Mouse (Mus musculus) c-Kit-positive CD71-positive TER-119-positive erythroid progenitor cells, embryonic 14.5 days (primary cell): Measurements from ENCODE around the gene Nlrc4.
A peak's percentile ranks its signal among the peaks of the same experiment; 100 is the strongest.

Experiments used
- DNase-seq: peaks from one replicate; pipeline ENCODE4 v3.0.0-alpha.2; 2013; ENCODE audit warnings: low spot score

The Nlrc4 gene

GRCm38 (mm10) chr17:74430074-74430473 lies 28.9 kb downstream of the Nlrc4 start:
- no peak for DNase-seq

DNA sequence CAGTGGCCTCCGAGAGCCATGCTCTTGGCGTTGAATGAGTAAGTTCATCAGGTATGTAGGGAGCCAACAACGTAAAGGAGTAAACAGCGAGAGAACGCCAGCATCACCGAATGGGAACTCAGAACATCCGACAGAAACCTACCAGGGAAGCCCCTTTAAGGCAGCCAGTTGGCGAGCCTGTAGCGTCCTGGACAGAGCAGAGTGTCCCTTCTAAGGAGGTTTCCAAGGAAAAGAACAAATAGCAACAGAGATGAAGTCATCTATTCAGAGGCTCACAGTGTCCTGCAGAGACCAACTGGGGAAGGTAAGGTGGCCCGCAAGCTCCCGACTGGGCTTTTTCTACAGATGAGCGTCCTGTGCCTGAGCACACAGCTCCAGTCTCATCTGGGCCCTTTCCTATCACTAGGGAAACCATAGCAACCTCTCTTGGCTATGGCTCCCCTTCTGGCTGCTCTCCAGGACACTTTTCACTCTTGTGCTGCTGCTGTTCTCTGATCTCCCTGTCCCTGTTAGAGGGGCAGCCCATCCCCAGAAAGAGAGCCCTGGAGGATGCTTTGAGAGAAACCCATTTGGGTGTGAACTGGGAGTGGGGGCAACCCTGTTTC lies 34.4 kb downstream of the Nlrc4 start:
- no peak for DNase-seq

DNA sequence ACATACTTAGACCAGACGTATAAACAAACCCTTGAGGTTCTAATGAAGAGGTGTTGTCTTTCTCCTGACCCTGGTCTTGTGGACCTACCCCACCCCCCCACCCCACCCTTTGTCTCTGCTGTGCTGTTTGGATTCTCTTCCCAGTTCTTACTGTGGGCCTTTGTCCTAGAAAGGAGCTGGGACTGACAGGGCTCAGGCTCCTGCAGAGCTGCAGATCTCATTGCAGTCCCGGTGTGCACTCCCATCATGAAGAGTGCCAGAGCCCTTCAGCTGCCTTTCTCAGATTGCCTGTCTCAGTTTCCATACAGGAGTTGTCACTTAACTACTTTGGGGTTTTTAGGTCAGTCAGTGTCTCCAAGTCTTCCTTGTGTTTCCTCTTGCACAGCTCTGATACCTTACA lies 38.3 kb downstream of the Nlrc4 start:
- DNase-seq, result no peak

DNA sequence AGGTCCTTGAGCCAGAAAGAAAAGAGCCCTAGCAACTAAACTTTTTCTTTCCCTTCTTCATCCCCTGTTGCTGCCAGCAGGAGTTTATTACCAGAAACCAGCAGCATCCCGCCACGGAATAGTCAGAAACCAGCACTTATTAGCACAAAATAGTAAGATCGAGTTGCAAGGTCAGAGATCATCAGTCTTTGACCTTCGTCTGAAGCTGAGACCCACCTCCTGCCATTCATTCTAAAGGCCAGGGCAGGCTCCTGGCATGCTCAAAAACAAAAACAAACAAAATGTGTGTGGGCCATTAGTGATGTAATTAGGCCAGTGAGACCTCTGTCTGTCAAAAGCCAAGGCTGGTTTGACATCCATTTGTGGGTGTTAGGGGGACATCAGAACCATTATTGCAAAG lies 40.8 kb downstream of the Nlrc4 start:
- no peak for DNase-seq

GRCm38 (mm10) chr17:74416841-74417360 lies 42.0 kb downstream of the Nlrc4 start:
- DNase-seq, result no peak

GRCm38 (mm10) chr17:74414671-74415070 lies 44.3 kb downstream of the Nlrc4 start:
- no peak for DNase-seq

DNA sequence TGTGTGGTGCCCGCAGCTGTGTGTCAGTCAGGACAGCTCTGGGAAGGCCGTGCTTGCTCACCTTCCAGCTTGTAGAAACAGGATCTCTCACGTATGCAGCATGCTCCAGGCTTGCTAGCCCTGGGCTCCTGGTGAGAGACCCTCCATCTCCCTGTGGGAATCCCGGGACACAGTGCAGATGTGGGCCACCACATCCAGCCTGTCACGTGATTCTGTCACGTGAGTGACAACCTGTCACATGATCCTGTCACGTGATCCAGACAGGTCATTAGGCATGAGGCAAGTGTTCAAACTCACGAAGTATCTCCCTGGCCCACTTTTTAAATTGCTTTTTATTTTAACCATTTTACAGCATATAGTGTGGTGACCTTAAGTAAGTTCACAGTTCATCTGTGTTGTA lies 45.6 kb downstream of the Nlrc4 start:
- no peak for DNase-seq

GRCm38 (mm10) chr17:74409722-74410121 lies 49.2 kb downstream of the Nlrc4 start:
- no peak for DNase-seq

DNA sequence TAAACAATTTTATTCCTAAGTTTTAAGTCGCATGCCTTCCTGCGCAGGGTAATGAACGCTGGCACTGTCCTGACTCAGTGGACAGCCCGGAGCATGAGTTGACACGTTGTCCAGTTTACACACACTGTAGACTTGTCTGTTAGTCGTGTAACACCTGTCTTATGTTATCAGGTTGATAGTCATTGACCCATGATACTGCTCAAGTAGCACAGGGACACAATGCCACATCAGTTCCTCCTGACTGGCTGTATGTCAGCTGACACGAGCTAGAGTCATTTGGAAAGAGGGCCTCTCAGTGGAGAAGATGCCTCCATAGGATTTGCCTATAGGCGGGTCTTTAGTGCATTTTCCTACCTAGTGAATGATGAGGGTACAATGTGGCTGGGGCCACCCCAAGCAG lies 52.5 kb downstream of the Nlrc4 start:
- no peak for DNase-seq

GRCm38 (mm10) chr17:74402486-74403222 lies 56.3 kb downstream of the Nlrc4 start:
- DNase-seq, result no peak

- no peak for DNase-seq
These were observed 61.8 kb downstream of the Nlrc4 start for GRCm38 (mm10) chr17:74397173-74397572.

DNA sequence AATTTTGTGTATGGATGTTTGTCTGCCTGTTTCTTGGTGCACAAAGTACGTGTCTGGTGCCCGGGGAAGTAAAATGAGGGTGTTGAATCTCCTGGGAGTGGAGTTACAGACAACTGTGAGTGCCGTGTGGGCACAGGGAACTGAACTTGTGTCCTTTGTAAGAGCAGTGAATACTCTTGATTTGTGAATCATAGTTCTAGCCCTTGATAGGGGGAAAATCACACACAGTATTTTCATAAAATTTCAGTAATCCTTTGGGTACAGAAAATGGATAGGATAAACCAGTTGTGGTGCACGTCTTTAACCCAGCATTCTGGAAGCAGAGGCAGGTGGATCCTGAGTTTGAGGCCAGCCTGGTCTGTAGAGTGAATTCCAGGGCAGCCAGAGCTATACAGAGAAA lies 62.2 kb downstream of the Nlrc4 start:
- no peak for DNase-seq

DNA sequence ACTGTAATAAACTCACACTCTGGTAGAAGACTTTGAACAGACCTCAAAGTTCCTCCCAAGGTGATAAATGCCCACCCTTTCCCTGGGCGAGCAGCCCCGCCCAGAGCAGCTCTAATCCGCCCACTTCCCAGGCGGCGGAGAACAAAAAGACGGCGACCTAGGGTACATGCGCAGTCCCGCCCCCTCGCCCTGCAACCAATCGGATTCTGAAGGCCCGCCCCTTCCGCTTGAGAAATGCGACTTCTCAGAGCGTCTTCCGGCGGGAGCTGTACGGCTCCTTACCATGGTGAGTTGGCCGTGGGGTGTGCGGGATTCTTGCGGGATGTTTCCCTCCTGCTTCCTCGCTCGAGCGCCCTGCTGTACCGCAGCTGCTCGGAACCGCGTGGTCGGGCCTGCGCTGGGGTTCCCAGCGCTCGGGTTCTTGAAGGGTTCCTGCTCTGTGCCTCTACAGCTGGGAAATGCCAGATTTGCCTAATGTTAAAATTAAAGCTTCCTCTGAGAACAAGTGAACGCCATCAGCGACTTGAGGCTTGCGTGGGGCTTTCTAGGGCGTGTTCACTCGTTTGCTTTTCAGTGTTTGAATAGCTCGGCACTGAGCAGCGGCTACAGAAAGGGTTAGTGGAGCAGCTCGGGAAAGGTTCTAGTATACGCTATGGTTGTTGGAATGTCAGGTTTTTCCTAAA lies 63.4 kb downstream of the Nlrc4 start, which contains the start of gene Slc30a6:
Gene Slc30a6 (plus strand): TSS at position 226 of the 683 bp plus-strand sequence.
- peak; percentile 96 for DNase-seq

DNA sequence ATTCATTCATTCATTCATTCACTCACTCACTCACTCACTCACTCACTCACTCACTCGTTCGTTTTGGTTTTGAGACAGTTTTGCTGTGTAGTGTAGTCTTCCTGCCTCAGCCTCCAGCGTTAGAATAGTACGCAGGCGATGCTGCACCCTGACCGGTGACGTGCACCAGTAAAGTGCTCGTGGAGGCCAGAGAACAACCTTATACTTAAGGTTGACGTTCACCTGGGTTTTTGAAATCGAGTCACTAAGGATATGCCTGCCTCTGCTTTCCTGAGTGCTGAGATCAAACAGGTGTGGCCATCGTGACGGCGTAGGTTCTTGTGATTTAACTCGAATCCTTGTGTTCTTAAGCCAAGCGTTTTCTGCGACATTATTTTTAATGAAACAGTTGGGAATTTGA lies 64.1 kb downstream of the Nlrc4 start:
- no peak for DNase-seq

DNA sequence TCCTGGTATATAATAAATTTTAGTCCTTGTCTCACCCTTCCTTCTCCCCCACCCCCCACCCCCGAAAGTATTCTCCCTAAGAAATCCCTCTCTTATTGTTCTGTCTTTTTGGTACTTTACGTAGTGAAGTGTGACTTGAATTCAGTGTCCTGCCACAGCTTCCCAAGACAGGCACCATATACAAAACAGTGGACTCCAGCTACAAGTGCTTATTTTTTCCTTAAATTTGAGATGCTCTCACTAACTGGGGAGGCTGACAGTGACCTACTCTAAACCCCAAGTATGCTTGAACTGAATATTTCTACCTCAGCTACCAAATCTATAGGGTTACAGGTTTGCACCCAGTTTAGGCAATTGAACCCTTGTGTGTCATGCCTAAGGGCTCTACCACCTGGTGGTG lies 64.6 kb downstream of the Nlrc4 start:
- no peak for DNase-seq

DNA sequence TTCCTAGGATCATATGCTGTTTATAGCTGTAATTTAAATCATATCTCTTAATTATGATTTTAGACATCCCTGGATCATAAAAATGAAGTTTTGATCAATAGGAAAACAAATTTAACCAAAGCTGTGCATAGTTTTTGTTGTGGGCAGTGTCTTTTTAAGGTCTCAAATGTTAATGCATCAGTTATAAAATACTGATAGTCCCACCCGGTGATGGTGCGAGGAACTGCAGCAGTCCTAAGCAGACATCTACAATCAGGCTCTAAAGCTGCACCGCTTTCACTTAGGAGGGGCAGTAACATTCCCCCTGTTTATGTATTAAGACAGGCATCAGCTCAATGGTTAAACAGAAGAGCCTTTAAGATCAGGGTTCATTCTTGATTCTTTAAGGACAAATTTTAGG lies 69.1 kb downstream of the Nlrc4 start:
- no peak for DNase-seq

- no peak for DNase-seq
These were observed 72.3 kb downstream of the Nlrc4 start for GRCm38 (mm10) chr17:74386657-74387056.

DNA sequence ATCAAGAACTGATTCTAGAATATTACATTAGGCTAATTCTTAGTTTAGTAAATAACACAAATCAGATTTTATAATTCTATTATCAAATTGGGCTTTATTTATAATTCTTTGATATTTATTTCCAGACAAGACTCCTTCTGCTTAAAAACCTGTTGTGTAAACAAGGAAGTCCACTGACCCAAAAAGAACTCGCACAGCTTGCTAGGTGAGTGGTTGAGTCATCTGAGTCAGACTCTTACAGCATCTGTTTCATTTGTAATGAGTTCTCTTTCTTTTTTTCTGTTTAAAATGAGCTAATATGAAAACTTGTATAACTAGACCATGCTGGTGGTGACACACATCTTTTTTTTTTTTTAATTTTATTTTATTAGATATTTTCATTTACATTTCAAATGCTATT lies 82.0 kb downstream of the Nlrc4 start:
- DNase-seq, result no peak
